Mouse (Mus musculus) stomach, embryonic 15.5 days (tissue): ENCODE results near the gene Stt3a. TPM values are rescaled to one million over a fixed set of nuclear protein-coding genes. Genes with fewer than 3 reads are reported as not detected.

Experiments
- ATAC-seq: fragments of 200-750 bp; cut with Nextera tagmentation; 2 replicates; pipeline ENCODE4 v1.8.0; 2017; ENCODE audit warnings: low read depth, moderate number of reproducible peaks, moderate TSS enrichment; ENCODE audit not compliant: insufficient read depth, low FRiP score
- H3K27ac ChIP-seq: fragments of 300-500 bp; sonication (generic); 2 replicates; pipeline ENCODE4 v1.5.1; 2015; ENCODE audit warnings: mild to moderate bottlenecking, inconsistent platforms
- H3K27me3 ChIP-seq: fragments of 300-500 bp; sonication (generic); replicated peaks from 2 replicates; pipeline ENCODE4 v1.6.1; 2015; ENCODE audit warnings: inconsistent platforms
- H3K36me3 ChIP-seq: fragments of 300-500 bp; sonication (generic); 2 replicates; pipeline ENCODE4 v1.6.1; 2015; ENCODE audit warnings: inconsistent platforms
- H3K4me1 ChIP-seq: fragments of 300-500 bp; sonication (generic); 2 replicates; pipeline ENCODE4 v1.6.1; 2015; ENCODE audit warnings: inconsistent platforms
- H3K4me2 ChIP-seq: fragments of 300-500 bp; sonication (generic); 2 replicates; pipeline ENCODE4 v1.6.1; 2015; ENCODE audit warnings: mild to moderate bottlenecking, inconsistent platforms
- H3K4me3 ChIP-seq: fragments of 300-500 bp; sonication (generic); replicated peaks from 2 replicates; pipeline ENCODE4 v1.5.1; 2015; ENCODE audit warnings: inconsistent platforms
- H3K9ac ChIP-seq: fragments of 300-500 bp; sonication (generic); 2 replicates; pipeline ENCODE4 v1.6.1; 2015; ENCODE audit warnings: inconsistent platforms
- H3K9me3 ChIP-seq: fragments of 300-500 bp; sonication (generic); 2 replicates; pipeline ENCODE4 v1.6.1; 2016; ENCODE audit warnings: inconsistent platforms
- WGBS: fragments of 180-500 bp; shearing (Covaris S2); methylation state at CpG from one replicate; pipeline ENCODE4 v1.1.7; 2015; 5-methylcytosine and 5-hydroxymethylcytosine counted together
- polyA plus RNA-seq: library from polyadenylated mRNA; unstranded; fragments of >200 nt; fragmentation: Nextera tagmentation; extraction: Ambion mirVana; gene quantifications from 2 replicates; pipeline ENCODE4 v1.2.1, GENCODE M21; 2015

Gene Stt3a
- polyA plus RNA-seq, 1 experiment from 2014 or later: 271 TPM

DNA sequence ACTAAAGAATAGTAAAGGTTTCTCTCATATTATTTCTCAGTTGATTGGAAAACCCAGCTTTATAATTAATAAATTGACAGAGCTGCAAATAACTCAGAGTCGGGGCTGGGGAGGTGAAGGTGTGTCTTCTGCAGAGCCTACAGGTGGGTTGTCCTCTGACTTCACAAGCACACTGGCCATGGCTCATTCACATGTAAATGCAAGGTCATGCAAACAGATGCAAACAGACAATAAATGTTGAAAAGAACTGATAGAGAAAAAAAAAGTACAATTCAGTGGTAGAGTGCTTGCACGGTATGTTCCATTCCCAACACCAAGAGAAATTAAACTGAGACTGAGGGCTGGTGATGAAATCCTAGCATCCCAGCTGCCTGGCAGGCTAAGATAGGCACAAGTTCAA lies 27.0 kb upstream of the Stt3a start:
- H3K36me3 ChIP-seq: peaks cover 15% of the 10 kb centered on the region; the same call in 1 of the 2 replicates
- no peak for ATAC-seq
- H3K27me3 ChIP-seq: no peaks in the 10 kb centered on the region
- H3K4me2 ChIP-seq: no peak overlapping the region
- no peak overlapping the region for H3K27ac ChIP-seq
- H3K4me3 ChIP-seq: no peak overlapping the region
- peaks cover 3% of the 10 kb centered on the region; the same call in 1 of the 2 replicates for H3K4me1 ChIP-seq
- H3K9ac ChIP-seq: no peak overlapping the region
- WGBS: 85% methylated on average over 2 of the region's 2 CpGs
- no peaks in the 10 kb centered on the region for H3K9me3 ChIP-seq

DNA sequence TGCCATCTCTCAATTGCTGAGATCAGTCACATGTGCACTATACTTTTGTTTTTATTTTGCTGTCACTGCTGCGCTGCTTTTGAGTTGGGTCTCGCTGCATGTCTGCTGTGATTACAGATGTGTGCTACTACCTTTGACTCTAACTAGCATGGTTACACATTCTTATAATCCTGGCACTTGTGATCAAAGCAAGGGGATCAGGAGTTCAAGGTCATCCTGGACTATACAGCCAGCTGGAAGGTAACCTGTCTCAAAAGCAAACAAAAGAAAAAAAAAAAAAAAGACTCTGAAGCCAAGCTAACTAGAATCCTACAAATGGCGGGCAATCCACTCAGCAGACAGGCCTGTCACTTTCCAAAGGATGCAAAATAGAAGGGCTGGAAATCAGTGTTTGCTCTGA lies 24.7 kb upstream of the Stt3a start:
- Histone ChIP-seq H3K4me3 (no peak overlapping the region), H3K36me3 (peaks cover 30% of the 10 kb centered on the region), H3K9ac (no peak overlapping the region), H3K27ac (no peak overlapping the region), H3K4me2 (no peak overlapping the region), H3K4me1 (peaks cover 3% of the 10 kb centered on the region; the same call in 1 of the 2 replicates), H3K27me3 (no peaks in the 10 kb centered on the region), H3K9me3 (no peaks in the 10 kb centered on the region)
- WGBS: 90% methylated on average over 3 of the region's 3 CpGs
- no peak for ATAC-seq

DNA sequence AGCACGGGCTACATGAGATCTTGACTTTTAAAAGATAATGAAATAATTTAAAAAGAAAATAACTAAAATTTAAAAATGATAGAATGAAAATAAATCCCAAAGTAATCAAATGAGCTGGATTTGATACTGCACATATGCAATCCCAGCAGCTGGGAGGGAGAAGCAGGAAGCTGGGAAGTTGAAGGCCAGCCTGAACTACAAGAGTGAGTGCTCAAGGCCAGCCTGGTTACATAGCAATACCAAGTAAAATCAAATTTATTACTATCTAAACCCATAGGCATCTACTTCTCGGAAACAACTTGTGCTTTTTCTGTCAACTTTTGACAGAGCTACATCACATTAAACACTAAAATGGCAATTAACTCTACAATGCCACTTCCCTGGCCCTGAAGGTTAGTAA lies 16.4 kb upstream of the Stt3a start:
- Histone ChIP-seq H3K4me2 (no peak overlapping the region), H3K9me3 (no peaks in the 10 kb centered on the region), H3K36me3 (peaks cover 59% of the 10 kb centered on the region), H3K27me3 (no peaks in the 10 kb centered on the region), H3K4me3 (no peak overlapping the region), H3K4me1 (no peaks in the 10 kb centered on the region), H3K9ac (no peak overlapping the region), H3K27ac (no peak overlapping the region)
- no peak for ATAC-seq
- 81% methylated on average over 2 of the region's 2 CpGs for WGBS

DNA sequence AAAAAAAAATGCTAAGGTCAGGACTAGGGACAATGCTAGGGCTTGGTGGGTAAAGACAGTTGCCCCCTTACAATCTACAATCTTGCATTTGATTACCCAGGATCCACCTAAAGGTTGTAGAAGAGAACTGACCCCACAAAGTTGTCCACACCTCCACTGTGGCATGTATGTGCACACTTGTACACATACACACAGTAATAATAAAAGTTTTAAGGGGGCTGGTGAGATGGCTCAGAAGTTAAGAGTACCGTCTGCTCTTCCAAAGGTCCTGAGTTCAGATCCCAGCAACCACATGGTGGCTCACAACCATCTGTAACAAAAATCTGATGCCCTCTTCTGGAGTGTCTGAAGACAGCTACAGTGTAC lies 1.6 kb upstream of the Stt3a start:
- no peaks in the 10 kb centered on the region for H3K9me3 ChIP-seq
- WGBS: 89% methylated on average over 1 of the region's 1 CpGs
- ATAC-seq: no peak
- H3K27me3 ChIP-seq: no peaks in the 10 kb centered on the region
- no peak overlapping the region; the same call in 1 of the 2 replicates for H3K27ac ChIP-seq
- H3K9ac ChIP-seq: no peak overlapping the region
- peaks cover 2% of the 10 kb centered on the region for H3K36me3 ChIP-seq
- H3K4me3 ChIP-seq: peak overlapping the region; percentile 99; the same call in 1 of the 2 replicates
- no peak overlapping the region for H3K4me2 ChIP-seq
- H3K4me1 ChIP-seq: 0 out of 2 replicates have a peak, but pooled peaks cover 2% of the 10 kb centered on the region

DNA sequence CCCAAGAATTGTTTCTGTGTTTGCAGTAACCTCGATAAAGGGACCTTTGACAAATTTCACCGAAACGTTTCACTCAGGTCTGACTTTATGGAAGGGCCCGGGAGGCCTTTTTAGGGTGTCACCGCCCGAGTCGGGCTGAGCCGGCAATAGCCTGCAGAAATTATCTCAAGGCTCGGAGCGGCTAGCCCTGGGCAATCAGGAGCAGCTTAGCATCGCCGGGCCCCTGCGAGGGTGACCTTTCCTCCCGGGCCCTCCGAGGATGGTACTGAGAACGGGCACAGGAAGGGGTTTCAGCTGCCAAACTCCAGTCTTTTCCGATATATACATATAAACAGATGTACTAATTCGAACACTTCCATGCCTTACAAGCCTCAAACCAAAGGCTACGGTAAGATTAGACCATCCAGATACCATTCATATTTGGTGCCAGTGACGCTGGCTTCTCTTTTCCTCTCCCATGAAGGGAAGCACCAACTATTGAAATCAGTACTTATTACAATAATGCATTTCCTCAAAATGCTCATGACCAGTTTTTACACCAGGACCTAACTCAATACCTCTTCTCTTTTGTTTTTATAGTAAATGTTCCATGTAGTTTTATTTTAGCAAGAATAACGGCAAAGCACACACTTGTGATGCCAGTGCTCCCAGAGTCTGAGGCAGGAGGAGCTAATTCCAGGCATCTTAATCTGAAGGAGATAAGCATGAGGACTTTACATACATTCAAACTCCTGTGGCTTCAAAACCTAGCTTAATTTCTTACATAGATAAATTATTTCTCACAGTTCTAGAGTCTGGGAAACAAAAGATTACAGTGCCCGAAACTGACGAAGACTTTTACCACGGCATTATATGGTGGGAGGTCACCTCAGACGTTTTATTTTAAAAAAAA lies 923 bp upstream of the Stt3a start:
- H3K4me2 ChIP-seq: peak overlapping the region; percentile 61
- 13% methylated on average over 25 of the region's 25 CpGs for WGBS

DNA sequence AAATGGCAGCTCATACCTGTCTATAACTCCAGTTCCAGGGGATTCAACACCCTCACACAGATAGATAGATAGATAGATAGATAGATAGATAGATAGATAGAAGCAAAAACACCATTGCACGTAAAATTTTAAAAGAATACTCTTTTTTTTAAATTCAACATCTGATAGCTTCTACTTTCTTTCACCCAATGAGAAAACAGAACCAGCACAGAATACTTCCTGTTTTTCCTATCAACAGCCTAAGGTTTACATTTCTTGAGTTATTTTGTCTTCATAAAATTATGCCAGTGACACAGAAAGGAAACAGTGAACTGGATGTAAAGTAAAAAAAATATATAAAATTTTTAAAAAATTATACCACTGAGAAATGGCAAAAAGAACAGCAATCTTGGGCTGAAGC lies 3.1 kb downstream of the Stt3a start:
- ATAC-seq: no peak
- Histone ChIP-seq H3K4me2 (no peak overlapping the region), H3K36me3 (peaks cover 16% of the 10 kb centered on the region), H3K9ac (no peak overlapping the region), H3K4me1 (0 out of 2 replicates have a peak, but pooled peaks cover 2% of the 10 kb centered on the region), H3K27me3 (no peaks in the 10 kb centered on the region), H3K27ac (no peak overlapping the region), H3K4me3 (no peak overlapping the region), H3K9me3 (no peaks in the 10 kb centered on the region)
- 88% methylated on average over 1 of the region's 1 CpGs for WGBS

More for the DNA sequence above, 923 bp upstream of the Stt3a start:
- Histone ChIP-seq H3K4me1 (0 out of 2 replicates have a peak, but pooled peaks cover 2% of the 10 kb centered on the region), H3K27ac (peak overlapping the region; percentile 92), H3K4me3 (peak overlapping the region; percentile 99), H3K27me3 (no peaks in the 10 kb centered on the region), H3K9ac (peak overlapping the region; percentile 51), H3K36me3 (peaks cover 6% of the 10 kb centered on the region), H3K9me3 (no peaks in the 10 kb centered on the region)
- ATAC-seq: no peak

DNA sequence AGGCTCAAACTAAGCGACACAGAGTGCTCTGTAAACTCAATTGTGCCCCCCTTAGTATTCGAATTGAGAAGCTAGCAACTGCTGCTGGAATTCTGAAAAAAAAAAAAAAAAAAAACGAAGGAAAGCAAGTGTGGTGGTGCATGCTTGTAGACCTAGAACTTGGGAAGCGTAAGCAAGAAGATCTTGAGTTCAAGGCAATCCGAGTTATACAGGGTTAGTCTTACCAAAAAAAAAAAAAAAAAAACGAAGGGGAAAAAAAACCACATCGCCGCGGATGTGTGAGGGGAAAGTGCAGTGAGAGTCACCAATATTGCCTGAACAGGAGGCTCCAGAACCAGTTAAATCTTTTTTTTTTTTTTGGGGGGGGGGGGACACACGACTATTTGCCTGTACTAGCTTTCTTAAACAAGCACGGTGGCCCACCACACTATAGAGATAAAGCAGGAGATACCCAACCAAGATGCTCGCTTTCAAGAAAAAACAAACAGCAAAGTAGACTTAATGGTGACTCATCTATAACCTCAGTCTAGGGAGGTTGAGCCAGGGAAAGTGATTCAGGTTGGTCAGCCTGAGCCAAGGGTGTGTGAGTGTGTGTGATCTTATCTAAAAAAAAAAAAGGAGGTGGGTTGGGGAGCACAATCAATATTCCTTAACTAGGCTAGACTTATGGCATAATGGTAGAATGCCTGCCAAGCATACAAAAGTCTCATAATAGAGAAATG lies 40.3 kb downstream of the Stt3a start, which contains the start of gene Chek1:
Chek1 (minus strand) TSS at position 32 of the 722 bp plus-strand sequence.
- Histone ChIP-seq H3K27ac (peak within 1 kb of the TSS; percentile 94), H3K4me2 (peak within 1 kb of the TSS; percentile 89), H3K27me3 (no peaks in the 10 kb centered on the region), H3K9me3 (no peaks in the 10 kb centered on the region), H3K9ac (peak within 1 kb of the TSS; percentile 60), H3K36me3 (peaks cover 4% of the 10 kb centered on the region; the same call in 1 of the 2 replicates), H3K4me1 (peaks cover 5% of the 10 kb centered on the region; the same call in 1 of the 2 replicates), H3K4me3 (peak within 1 kb of the TSS; percentile 72)
- 0 out of 2 replicates have a peak, but pooled peaks have one; percentile 36 for ATAC-seq
- WGBS: 3% methylated on average over 12 of the region's 12 CpGs

DNA sequence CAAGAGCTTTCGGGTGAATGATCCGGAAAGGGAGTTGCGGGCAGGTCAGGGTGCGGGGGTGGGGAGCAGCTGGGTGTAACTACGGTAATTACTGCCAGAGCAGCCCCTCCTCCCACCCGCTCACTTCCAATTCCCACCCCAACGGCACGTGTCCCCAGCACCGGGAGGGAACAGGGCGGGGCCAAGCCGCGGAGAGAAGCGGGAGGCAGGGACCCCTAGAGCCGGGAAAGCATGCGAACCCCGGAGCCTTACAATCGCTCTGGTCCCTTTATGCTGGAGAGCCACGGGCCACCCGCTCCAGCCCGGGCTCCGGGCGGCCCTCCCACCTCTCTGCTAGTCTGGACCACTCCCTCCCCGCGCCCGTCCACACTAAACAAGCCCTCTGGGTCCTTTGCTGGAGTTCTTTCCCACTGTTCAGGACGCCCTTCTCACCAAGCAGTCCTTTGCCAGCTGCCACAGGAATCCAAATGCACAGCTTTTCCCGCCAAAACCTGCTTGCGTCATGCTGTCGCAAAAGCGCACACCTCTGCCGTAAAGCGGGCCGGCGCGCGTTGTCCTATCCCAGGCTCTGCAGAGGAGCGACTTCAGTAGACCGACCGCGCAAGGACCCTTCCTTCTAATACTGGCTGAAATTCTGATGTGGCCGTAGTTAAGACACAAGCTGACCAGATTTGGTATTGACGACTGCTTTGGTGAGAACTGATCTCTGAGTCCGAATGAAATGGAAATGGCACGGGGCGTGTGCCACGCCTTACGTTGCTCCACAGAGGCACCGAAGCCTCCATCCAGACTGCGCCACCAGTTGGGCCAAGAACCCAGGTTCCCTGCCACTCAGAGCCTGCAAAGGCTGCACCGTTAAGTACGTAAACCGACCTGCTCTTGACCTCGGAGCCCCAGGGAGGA lies 41.1 kb downstream of the Stt3a start:
- Histone ChIP-seq H3K27ac (peak overlapping the region; percentile 94), H3K36me3 (peaks cover 2% of the 10 kb centered on the region; the same call in 1 of the 2 replicates), H3K9me3 (no peaks in the 10 kb centered on the region), H3K4me1 (peaks cover 5% of the 10 kb centered on the region; the same call in 1 of the 2 replicates), H3K27me3 (no peaks in the 10 kb centered on the region), H3K4me3 (peak overlapping the region; percentile 72), H3K9ac (peak overlapping the region; percentile 60), H3K4me2 (peak overlapping the region; percentile 89)
- peak; percentile 92 for ATAC-seq
- WGBS: under 1% methylated on average over 53 of the region's 53 CpGs

DNA sequence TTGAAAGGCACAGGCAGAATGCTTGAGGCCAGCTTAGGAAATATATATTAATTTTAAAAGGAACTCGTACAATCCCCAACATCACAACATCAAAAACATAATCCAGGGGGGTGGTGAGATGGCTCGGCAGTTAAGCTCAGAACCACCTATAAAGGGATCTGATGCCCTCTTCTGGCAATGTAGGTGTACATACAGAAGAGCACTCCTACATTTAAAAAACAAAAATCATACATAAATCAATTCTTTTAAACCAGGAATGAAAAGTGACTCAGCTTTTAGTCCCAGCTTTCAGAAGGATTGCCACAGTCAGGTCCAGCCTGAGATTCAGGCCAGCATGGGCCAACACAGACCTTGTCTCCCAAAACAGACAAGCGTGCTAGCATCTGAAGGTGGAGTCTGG lies 50.9 kb downstream of the Stt3a start:
- 73% methylated on average over 3 of the region's 3 CpGs for WGBS

DNA sequence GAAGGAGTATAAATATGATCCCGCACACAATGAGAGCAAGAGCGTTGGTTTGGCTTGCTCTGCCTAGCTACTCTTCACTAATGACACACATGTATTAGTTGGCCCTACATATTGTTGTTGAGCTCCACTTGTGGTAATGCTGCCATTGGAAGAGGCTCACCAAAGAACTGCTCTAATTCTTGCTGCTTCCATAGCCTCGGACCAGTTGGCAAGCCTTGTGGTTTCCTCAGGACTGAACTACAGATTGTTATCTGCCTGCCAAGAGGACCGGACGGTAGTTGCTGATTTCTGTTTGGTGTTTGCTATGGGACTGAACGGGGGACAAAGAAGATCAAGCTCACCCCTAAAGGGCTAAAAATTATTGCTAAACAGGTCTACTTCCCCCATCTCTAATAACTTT lies 60.2 kb downstream of the Stt3a start:
- no peak overlapping the region for H3K4me2 ChIP-seq
- no peaks in the 10 kb centered on the region for H3K4me1 ChIP-seq
- H3K9ac ChIP-seq: no peak overlapping the region
- no peak for ATAC-seq
- no peak overlapping the region for H3K27ac ChIP-seq
- no peaks in the 10 kb centered on the region for H3K27me3 ChIP-seq
- H3K4me3 ChIP-seq: no peak overlapping the region
- WGBS: 80% methylated on average over 6 of the region's 6 CpGs
- H3K36me3 ChIP-seq: peaks cover 7% of the 10 kb centered on the region
- no peaks in the 10 kb centered on the region for H3K9me3 ChIP-seq

More for the DNA sequence above, 50.9 kb downstream of the Stt3a start:
- H3K36me3 ChIP-seq: no peaks in the 10 kb centered on the region
- H3K4me1 ChIP-seq: no peaks in the 10 kb centered on the region
- H3K27ac ChIP-seq: no peak overlapping the region
- no peak overlapping the region for H3K4me2 ChIP-seq
- no peaks in the 10 kb centered on the region for H3K9me3 ChIP-seq
- no peak overlapping the region for H3K9ac ChIP-seq
- H3K4me3 ChIP-seq: no peak overlapping the region
- H3K27me3 ChIP-seq: no peaks in the 10 kb centered on the region
- ATAC-seq: no peak

DNA sequence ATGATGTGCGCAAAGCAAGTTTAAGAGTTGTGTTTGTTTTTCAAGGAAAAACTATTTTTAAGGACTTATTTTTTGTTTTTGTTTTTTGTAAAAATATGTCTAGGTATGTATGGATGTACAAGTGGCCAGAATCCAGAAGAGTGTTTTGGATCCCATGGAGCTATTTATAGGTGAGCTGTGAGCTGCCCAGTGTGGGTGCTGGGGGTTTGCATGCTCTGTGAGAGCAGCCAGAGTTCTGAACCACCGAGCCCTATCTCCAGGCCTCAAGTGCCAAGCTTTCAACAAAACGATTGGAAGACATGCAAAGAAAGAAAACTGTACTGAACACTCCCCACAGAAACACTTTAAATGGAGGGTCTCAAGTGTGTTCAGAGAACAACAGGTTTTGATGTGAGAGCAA lies 61.6 kb downstream of the Stt3a start:
- no peak overlapping the region for H3K4me2 ChIP-seq
- no peaks in the 10 kb centered on the region for H3K27me3 ChIP-seq
- no peak overlapping the region for H3K9ac ChIP-seq
- H3K4me3 ChIP-seq: no peak overlapping the region
- peaks cover 7% of the 10 kb centered on the region for H3K36me3 ChIP-seq
- no peak for ATAC-seq
- H3K27ac ChIP-seq: no peak overlapping the region
- H3K4me1 ChIP-seq: no peaks in the 10 kb centered on the region
- H3K9me3 ChIP-seq: no peaks in the 10 kb centered on the region
- WGBS: 86% methylated on average over 3 of the region's 3 CpGs
